Mouse (Mus musculus): Measurements from ENCODE around the gene Dpp4.

The Dpp4 gene

DNA sequence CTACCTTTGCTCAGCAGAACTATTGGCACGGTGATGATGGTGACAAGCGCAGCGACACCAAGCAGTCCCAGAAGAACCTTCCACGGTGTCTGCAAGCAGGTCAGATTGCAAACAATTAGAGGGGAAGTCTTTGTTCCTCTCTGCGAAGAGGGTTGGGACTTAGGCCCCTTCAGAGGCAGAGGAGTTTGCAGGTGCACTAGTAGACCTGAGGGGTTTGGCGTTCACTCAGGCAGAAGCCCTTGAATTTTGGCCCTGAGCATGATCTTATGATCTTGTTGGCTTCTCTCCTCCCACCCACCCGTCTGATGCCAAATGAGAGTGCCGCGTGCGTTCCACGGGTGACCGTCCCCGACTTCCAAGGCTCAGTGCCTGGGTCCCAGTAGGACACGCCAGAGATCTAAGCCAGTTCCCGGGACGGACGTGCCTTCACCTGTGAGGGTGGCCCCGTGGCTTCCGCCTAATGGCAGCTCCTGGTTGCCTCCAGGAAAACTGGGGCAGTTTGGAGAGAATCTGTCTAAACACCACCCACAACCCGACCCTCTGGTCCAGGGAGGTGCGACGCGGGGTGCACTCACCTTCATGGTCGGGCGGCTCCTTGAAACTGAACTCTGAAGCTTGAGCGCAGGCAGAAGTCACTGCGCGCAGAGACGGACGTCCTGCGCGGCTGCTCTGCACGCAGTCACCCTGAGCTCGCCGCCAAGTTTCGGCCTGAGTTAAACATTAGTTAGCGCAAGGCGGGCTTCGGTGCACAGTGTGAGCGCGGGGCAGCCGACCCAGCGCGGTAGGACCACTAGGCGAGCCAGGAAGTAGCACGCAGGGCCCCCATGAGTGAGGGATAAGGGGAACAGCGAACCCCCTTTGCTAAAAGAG lies 585 bp downstream of the Dpp4 start:
- in situ Hi-C loops (cut with MboI, MseI) = no loop called here

GRCm38 (mm10) chr2:62408701-62409201 lies 3.3 kb downstream of the Dpp4 start:
- in situ Hi-C loops (cut with MboI, MseI) = no loop called here

GRCm38 (mm10) chr2:62408216-62408615 lies 3.8 kb downstream of the Dpp4 start:
- in situ Hi-C loops (cut with MboI, MseI) = no loop called here

GRCm38 (mm10) chr2:62403556-62404135 lies 8.4 kb downstream of the Dpp4 start:
- in situ Hi-C loops (cut with MboI, MseI) = no loop called here

GRCm38 (mm10) chr2:62401011-62401410 lies 11.0 kb downstream of the Dpp4 start:
- in situ Hi-C loops (cut with MboI, MseI) = no loop called here

- in situ Hi-C loops (cut with MboI, MseI) = no loop called here
Measured at GRCm38 (mm10) chr2:62399832-62400231, 12.2 kb downstream of the Dpp4 start.

DNA sequence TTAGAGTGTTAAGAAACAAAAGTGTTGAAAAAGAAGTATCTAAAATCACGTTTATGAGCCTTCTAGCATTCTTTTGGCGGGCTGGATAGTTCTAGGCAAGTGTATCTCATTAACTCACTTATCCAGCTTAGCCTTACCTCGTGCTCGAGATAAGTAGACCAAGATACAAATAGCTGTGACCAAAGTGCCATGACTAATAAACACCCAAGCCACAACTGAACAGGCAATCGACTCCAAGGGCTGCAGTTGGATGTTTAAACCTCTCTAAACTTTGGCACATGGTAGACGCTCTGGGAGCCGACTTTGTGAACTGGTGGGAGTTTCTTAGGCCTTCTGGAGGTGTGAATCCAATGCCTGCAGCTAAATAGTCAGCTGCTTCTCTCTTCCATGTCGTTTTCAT lies 12.7 kb downstream of the Dpp4 start:
- in situ Hi-C loops (cut with MboI, MseI) = no loop called here

DNA sequence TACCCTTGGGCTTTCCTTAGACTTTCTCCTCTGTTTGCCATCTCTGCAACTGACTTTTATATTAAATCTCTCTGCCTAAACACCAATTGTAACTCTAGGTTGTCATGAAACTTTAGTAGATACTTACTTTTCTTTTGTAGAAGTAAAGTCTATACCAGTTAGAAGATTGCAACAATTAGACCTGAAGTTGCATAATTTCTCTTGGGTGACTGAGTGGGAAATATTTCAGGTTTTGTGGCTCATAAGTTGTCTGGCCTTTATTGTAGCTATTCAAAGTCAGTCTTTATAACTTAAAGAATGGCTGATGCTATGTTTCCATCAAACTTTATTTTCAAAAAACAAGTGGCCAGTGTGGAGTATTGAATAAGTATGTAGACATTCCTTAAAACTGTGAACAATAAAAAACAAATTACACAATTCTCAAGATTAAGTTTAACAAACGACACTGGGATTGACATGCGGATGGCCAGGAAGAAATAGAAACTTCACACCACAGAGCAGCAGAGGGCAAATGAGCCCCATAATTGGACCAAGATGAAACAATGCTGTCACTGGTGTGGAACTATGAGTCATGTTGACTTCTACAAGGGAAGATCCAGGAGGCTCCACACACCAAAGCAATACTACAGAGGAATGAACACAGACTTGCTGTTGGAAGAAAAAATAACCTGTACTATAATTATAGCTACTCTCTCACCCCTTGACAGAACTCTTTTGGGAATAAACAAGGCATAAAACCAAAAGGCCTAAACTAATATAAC lies 13.7 kb downstream of the Dpp4 start:
- in situ Hi-C loops (cut with MboI, MseI) = no loop called here

GRCm38 (mm10) chr2:62397661-62398060 lies 14.4 kb downstream of the Dpp4 start:
- in situ Hi-C loops (cut with MboI, MseI) = no loop called here

DNA sequence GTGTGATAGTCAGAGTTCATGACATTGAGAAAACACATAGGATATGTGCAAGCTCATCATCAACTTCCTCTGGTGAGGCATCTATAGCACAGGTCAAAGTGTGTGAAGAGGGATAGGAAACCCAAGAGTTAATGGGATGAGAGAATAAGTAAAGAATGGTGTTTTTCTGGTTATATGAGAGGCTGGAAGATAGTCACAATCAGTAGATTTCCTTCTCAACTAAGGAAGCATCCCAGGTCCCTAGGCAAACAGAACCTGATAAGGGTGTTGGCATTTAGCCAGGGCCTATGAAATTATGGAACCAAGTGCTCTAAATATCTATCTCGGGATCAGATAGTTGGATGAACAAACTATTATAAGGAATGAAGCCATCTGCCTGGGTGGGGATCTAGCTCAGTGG lies 15.2 kb downstream of the Dpp4 start:
- in situ Hi-C loops (cut with MboI, MseI) = no loop called here

DNA sequence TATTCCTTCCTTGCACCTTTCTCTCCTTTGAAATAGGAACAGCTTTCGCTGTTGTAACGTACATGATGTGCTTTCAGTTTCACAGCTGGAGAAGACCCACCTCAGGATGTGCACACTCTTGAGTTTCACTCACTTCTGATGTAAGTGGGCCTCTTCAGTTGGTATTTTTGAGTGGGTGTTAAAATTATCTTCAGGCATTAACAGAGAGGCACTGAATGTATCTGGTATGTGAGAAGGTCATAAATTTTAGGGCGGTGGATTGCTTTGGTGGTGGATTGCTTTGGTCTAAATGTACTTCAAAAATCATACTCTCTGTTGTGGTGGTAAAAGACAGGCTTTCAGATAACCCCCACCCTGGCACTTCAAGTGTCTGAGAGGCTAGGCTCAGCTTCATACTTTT lies 17.2 kb downstream of the Dpp4 start:
- in situ Hi-C loops (cut with MboI, MseI) = no loop called here

DNA sequence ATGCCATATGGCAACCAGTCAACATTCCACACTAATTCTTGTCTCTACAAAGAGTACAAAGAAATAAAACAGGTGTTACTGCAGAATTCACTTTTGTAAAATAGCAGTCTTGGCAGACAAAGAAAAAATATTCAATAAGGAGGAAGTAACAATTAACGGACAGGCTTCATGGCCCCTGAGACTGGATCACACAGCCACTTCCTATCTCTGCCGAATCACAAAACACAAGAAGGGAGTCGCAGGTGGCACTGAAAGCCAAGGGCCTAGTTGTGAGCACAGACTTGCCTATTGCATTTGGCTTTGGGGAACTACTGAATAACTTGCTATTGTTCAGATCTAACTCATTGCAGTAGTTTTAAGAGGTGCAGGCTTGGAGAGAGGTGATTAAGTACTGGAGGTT lies 19.9 kb downstream of the Dpp4 start:
- in situ Hi-C loops (cut with MboI, MseI) = no loop called here

GRCm38 (mm10) chr2:62390961-62391461 lies 21.0 kb downstream of the Dpp4 start:
- in situ Hi-C loops (cut with MboI, MseI) = no loop called here

GRCm38 (mm10) chr2:62390305-62390704 lies 21.7 kb downstream of the Dpp4 start:
- in situ Hi-C loops (cut with MboI, MseI) = no loop called here

DNA sequence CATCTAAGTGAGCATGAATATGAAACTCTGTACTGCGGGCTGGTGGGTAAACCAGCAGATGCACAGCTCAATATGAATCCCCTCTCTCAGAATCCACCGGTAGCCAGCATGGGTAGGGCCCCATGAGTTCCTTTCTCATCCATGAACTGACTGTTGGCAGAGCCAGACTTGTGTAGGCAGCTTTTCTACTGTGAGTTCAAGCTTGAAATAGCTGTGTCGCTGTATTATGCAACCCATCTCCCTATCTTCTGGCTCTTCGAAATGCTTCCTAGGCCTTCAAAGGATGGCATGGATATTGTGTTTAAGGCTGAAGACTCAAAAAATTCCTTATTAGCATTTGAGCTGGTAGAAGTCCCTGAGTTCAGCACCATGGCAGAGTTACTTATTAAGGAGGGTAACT lies 23.2 kb downstream of the Dpp4 start:
- in situ Hi-C loops (cut with MboI, MseI) = no loop called here

- in situ Hi-C loops (cut with MboI, MseI) = no loop called here
Measured at GRCm38 (mm10) chr2:62383196-62383595, 28.8 kb downstream of the Dpp4 start.

DNA sequence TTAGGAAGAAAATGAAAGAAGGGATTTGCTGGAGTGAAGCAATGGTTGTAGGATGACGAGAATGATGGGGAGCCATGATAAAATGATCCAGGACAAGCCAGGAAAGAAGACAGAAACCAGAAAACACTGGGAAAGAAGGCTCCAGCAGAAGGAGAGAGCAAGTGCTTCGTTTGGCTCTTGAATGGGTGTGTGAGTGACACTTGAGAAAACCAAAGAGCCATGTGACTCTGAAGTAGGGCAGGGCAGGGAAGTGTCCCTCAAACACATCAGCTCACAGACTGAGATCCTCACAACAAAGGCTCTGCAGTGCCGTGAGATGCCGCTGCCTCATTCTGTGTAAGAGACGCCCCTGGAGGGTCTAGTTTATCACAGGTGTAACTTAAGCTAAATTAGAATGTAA lies 29.6 kb downstream of the Dpp4 start:
- in situ Hi-C loops (cut with MboI, MseI) = no loop called here

- in situ Hi-C loops (cut with MboI, MseI) = no loop called here
Measured at GRCm38 (mm10) chr2:62381756-62382155, 30.3 kb downstream of the Dpp4 start.

- in situ Hi-C loops (cut with MboI, MseI) = no loop called here
Measured at GRCm38 (mm10) chr2:62373692-62374091, 38.3 kb downstream of the Dpp4 start.

GRCm38 (mm10) chr2:62370048-62370447 lies 42.0 kb downstream of the Dpp4 start:
- in situ Hi-C loops (cut with MboI, MseI) = no loop called here

DNA sequence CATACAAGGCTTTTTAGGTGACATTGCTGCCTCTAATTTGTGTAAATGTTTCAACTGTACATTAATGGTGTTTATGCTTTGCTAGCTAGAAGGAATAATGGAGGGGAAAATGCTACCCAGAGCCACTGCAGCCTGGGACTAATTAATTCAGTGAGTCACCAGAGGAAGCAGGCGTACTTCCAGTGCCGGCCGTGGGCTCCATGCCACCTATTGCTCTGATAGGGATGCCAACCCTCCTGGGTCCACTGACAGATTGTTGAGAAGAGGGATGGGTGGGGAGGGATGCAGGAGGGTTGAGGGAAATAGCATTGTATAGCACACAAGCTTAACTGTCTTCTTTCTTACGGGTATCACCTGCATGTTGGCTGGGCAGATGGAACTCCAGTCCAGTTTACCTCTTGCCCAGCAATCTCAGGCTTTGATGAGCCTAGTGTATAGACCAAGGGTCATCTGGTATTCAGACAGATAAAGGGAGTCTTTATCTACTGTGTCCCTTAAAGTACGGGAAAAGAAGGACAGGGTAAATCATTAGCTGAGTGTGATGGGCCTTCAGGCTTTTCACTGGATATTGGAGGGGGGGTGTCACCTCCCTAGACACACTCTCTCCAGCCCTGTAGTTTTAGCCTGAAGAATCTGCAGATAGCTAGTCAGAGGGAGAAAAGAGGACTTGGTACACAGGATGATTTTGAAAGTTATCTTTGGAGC lies 43.5 kb downstream of the Dpp4 start:
- in situ Hi-C loops (cut with MboI, MseI) = no loop called here

- in situ Hi-C loops (cut with MboI, MseI) = no loop called here
Measured at GRCm38 (mm10) chr2:62363606-62364005, 48.4 kb downstream of the Dpp4 start.
